Mouse (Mus musculus) ES-E14 (cell line): ENCODE data around the gene Guk1. TPM values are rescaled to one million over a fixed set of nuclear protein-coding genes. Genes with fewer than 3 reads are reported as not detected.
A peak's percentile ranks its signal among the peaks of the same experiment; 100 is the strongest.

Experiments used
- DNase-seq: peaks from one replicate; pipeline ENCODE4 v3.0.0-alpha.2; 2013; ENCODE audit warnings: low read depth, low spot score
- H3K27ac ChIP-seq: 2 replicates; pipeline ENCODE4 v1.5.1; 2012; ENCODE audit warnings: low read depth, mild to moderate bottlenecking, low read length, moderate library complexity, mixed read lengths; ENCODE audit not compliant: poor library complexity, insufficient read depth, severe bottlenecking
- H3K36me3 ChIP-seq: 2 replicates; pipeline ENCODE4 v1.6.1; 2012; ENCODE audit warnings: mild to moderate bottlenecking, low read length, moderate library complexity, mixed read lengths; ENCODE audit not compliant: control insufficient read depth, poor library complexity, insufficient read depth, severe bottlenecking
- H3K4me1 ChIP-seq, 2 experiments: fragments of 150-350 bp in 1 of 2; sonication (generic) in 1 of 2; 2 replicates each; pipeline ENCODE4 v1.6.1; 2012; ENCODE audit warnings: low read length in 2 of 2, mild to moderate bottlenecking in 1 of 2, mixed read lengths in 1 of 2; ENCODE audit not compliant: control insufficient read depth in 2 of 2, insufficient read depth in 2 of 2, poor library complexity in 1 of 2
- H3K4me3 ChIP-seq, 2 experiments: fragments of 150-350 bp in 1 of 2; sonication (generic) in 1 of 2; 2 replicates each; pipeline ENCODE4 v1.5.1; 2012; ENCODE audit warnings: low read length in 2 of 2, low read depth in 1 of 2, mild to moderate bottlenecking in 1 of 2, mixed read lengths in 1 of 2; ENCODE audit not compliant: insufficient read depth in 1 of 2, poor library complexity in 1 of 2, severe bottlenecking in 1 of 2
- H3K9ac ChIP-seq: 2 replicates; pipeline ENCODE4 v1.6.1; 2012; ENCODE audit warnings: low read depth, mild to moderate bottlenecking, low read length, mixed read lengths; ENCODE audit not compliant: poor library complexity, insufficient read depth, severe bottlenecking
- H3K9me3 ChIP-seq: fragments of 150-350 bp; sonication (generic); 2 replicates; pipeline ENCODE4 v1.6.1; 2012; ENCODE audit warnings: low read depth, mild to moderate bottlenecking, low read length; ENCODE audit not compliant: control insufficient read depth, insufficient read depth
- CHD2 ChIP-seq: IDR thresholded peaks from 2 replicates; pipeline ENCODE4 v1.6.1; 2014; ENCODE audit warnings: mild to moderate bottlenecking, low read depth, low read length, inconsistent platforms
- HCFC1 ChIP-seq: IDR thresholded peaks from 2 replicates; pipeline ENCODE4 v1.6.1; 2012; ENCODE audit warnings: low read length, inconsistent platforms, borderline replicate concordance; ENCODE audit not compliant: insufficient read depth
- MAFK ChIP-seq: IDR thresholded peaks from 2 replicates; pipeline ENCODE4 v1.6.1; 2014; ENCODE audit warnings: mild to moderate bottlenecking, low read depth, low read length, inconsistent platforms; ENCODE audit not compliant: insufficient read depth
- ZC3H11A ChIP-seq: IDR thresholded peaks from 2 replicates; pipeline ENCODE4 v1.6.1; 2012; ENCODE audit warnings: low read depth, mild to moderate bottlenecking, inconsistent platforms, low read length, borderline replicate concordance
- ZNF384 ChIP-seq: IDR thresholded peaks from 2 replicates; pipeline ENCODE4 v1.6.1; 2012; ENCODE audit warnings: low read depth, low read length, inconsistent platforms
- in situ Hi-C, 2 experiments: fragments of 600-800 bp; cut with MboI; formaldehyde crosslinking; loops; one replicate each; pipeline ENCODE4 v1.15.1; 2025; ENCODE audit warnings: low sequenced_read_pairs in 2 of 2, inconsistent platforms in 1 of 2; ENCODE audit not compliant: unreplicated experiment in 2 of 2
- total RNA-seq: library from RNA; depleted of rRNA; stranded (reverse); fragments of 300-350 nt; gene quantifications from 2 replicates; pipeline ENCODE4 v1.2.3, GENCODE M21; 2012

Gene Guk1
- total RNA-seq, 1 experiment: 188 TPM

DNA sequence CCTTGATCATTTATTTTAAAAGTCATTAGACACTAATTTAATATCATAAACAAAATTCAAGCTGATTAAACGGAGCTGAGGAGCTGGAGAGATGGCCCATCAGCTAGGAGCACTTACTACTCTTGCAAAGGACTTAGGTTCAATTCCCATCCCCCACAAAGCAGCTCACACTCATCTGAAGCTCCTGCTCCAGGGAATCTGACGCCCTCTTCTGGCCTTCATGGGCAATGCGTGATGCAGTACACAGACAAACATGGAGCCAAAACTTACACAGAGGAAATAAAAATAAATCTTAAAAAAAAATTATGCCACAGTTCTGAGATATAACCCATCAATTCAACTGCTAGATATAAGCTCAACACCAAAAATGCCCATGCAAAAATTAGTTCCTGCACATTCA is 40.3 kb downstream of the Guk1 start:
- peak; percentile 28 for DNase-seq

DNA sequence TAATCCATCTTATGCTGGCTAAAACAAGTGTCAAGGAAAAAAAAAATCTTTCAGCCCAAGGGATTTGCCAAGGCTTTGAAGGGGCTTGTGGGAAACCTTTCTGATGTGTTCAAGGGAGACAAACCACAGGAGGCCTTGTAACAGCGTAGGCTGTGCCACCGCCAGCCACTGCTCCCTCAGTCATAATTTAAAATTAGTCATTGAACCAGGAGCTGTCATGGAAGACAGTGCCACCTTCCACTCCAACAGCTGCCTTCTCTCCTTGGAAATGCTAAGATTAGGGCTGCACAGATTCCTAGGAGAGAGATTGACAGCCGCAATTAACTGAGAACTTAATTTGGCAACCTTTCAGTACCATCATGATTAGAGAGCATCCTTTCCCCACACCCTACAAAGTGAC is 42.7 kb downstream of the Guk1 start:
- no peak for TF ChIP-seq MAFK
- no peak for TF ChIP-seq HCFC1
- TF ChIP-seq CHD2: no peak
- no peak for TF ChIP-seq ZC3H11A
- TF ChIP-seq ZNF384: no peak
- H3K36me3 ChIP-seq: no peaks in the 10 kb centered on the region
- no peak for DNase-seq
- in situ Hi-C loops: no loop called here
- no peaks in the 10 kb centered on the region for H3K4me1 ChIP-seq
- H3K27ac ChIP-seq: no peak overlapping the region
- H3K9me3 ChIP-seq: no peaks in the 10 kb centered on the region
- H3K9ac ChIP-seq: no peak overlapping the region
- H3K4me3 ChIP-seq: no peak overlapping the region

More for the DNA sequence above, 40.3 kb downstream of the Guk1 start:
- no peaks in the 10 kb centered on the region for H3K9me3 ChIP-seq
- no peaks in the 10 kb centered on the region for H3K36me3 ChIP-seq
- no peak overlapping the region for H3K9ac ChIP-seq
- TF ChIP-seq ZNF384: no peak
- no peak for TF ChIP-seq MAFK
- no peak for TF ChIP-seq CHD2
- TF ChIP-seq HCFC1: no peak
- no peak for TF ChIP-seq ZC3H11A
- no peak overlapping the region for H3K27ac ChIP-seq
- no peaks in the 10 kb centered on the region for H3K4me1 ChIP-seq
- no peak overlapping the region for H3K4me3 ChIP-seq
- in situ Hi-C loops: no loop called here

DNA sequence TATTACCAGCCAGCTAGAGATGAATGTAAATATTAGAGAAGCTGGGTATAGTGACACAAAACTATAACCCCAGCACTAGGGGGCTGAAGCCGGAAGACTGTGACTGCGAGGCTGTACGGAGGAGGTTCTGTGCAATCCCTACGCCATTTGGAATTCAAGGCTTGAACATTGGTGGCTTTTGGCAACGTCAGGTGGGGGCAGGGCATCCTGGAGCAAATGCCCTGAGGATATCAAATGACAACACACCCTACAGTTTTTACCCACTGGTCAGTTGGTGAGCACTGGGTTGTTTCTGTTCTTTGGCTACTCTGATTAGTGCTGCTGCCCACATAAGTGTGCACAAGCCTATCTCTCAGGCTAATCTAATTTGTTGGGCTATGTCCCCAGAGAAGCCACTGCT is 49.0 kb downstream of the Guk1 start:
- Histone ChIP-seq H3K27ac (no peak overlapping the region), H3K36me3 (no peaks in the 10 kb centered on the region), H3K9ac (no peak overlapping the region), H3K9me3 (no peaks in the 10 kb centered on the region), H3K4me1 (peaks cover 0 to 2% of the 10 kb centered on the region in 2 experiments; a peak in 1 of 4 replicates), H3K4me3 (no peak overlapping the region)
- DNase-seq: no peak
- TF ChIP-seq ZC3H11A (no peak), HCFC1 (no peak), CHD2 (no peak), MAFK (no peak), ZNF384 (no peak)
- in situ Hi-C loops: no loop called here

DNA sequence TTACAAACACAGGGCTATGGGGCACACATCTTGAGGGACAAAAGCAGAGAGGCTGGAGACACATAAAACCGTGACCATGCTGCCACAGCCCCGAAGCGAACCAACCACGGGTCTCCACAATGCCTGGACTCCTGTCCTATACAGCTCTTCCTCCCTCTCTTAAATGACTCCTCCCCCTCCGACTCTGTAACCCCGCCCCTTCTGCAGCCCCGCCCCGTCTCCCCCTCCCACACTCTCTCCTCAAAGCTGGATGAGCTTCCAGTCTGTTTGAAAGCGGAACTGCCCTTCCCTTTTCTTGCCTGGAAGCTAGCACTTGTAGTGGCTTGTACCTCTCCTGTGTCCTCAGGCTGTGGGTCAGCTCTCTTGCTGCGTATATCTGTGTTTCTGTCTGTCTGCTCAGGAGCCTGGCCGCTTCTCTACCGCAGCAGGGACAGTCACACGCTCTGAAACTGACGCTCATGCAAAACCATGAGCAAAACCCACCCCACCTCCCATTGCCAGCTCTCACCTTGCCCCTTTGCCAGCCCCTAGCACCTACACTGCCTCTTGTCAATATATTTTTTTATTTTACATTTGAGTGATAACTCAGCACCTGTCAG is 50.1 kb downstream of the Guk1 start:
- Histone ChIP-seq H3K9me3 (no peaks in the 10 kb centered on the region), H3K36me3 (no peaks in the 10 kb centered on the region), H3K27ac (no peak overlapping the region), H3K4me1 (peaks cover 0 to 2% of the 10 kb centered on the region in 2 experiments; a peak in 1 of 4 replicates), H3K4me3 (no peak overlapping the region), H3K9ac (no peak overlapping the region)
- in situ Hi-C loops: no loop called here
- TF ChIP-seq ZC3H11A (no peak), ZNF384 (no peak), HCFC1 (no peak), MAFK (no peak), CHD2 (no peak)
- DNase-seq: peak; percentile 51
